Mouse (Mus musculus) thymus, postnatal 14 days (tissue): ENCODE measurements around the gene Ifi47.

Experiments
- DNase-seq: peaks from one replicate; pipeline ENCODE4 v3.0.0; 2021

Gene Ifi47

DNA sequence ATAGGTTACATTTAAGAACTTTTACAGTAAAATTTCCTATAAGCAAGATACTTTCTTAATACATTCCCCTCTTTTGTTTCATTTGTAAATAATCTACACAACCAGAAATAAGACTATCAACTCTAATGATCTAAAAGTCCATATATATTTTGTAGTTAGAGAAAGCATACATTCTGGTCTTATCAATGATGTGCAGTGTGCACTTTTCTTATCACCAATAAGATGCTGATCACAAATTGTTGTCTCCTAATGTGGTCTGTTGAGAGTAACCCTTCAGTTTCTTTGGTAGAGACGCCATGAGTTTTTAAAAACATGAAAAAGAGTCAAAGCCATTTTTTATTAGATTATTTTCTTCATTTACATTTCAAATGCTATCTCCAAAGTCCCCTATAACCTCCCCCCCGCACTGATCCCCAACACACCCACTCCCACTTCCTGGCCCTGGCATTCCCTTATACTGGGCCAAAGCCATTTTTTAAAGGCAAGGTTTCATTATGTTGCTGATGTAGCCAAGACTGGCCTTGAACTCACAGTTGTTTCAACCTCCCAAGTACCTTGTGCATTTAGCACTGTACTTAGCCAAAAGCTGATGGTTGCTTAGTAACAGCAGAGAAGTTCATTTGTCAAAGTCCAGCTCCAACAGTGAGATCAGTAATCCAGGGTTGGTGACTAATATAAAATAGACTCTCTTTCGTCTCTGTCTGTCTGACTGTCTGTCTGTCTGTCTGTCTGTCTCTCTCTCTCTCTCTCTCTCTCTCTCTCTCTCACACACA lies 13.5 kb downstream of the Ifi47 start:
- DNase-seq = no peak

DNA sequence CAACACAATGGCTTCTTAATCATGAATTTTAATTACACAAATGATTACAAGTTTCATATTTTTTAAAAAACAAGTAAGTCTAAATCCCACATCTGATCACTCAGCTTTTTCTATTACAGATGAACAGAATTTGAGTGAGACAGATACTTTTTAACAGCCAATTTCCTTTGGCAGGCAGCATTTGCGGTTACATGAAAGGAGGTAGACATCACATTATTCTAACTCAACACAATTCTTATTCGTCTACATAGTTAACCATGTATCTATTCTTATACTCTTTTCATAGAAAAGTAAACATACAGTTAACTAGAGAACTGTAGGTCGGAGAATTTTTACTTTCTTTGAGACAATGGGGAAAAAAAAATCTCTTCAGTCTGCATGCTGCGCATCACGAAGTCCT lies 14.2 kb downstream of the Ifi47 start:
- no peak for DNase-seq

DNA sequence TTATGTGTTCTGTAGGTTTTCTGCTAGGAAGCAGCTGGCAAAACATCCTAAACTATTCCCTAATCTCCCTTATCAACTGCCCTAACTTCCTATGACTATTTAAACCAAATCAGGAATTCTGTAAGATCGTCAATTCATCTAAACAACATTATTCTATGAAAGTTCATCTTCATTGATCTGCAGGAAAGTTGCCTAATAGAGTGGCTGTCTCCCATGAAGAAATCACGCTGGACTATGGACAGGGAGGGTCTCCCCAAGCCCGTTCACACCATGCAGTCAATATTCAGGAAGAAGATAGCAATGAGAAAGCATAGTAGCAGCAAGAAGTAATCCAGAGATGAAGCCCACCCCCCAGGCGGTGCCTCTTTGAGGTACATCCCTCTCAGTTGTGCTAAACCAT lies 14.8 kb downstream of the Ifi47 start:
- DNase-seq = no peak

DNA sequence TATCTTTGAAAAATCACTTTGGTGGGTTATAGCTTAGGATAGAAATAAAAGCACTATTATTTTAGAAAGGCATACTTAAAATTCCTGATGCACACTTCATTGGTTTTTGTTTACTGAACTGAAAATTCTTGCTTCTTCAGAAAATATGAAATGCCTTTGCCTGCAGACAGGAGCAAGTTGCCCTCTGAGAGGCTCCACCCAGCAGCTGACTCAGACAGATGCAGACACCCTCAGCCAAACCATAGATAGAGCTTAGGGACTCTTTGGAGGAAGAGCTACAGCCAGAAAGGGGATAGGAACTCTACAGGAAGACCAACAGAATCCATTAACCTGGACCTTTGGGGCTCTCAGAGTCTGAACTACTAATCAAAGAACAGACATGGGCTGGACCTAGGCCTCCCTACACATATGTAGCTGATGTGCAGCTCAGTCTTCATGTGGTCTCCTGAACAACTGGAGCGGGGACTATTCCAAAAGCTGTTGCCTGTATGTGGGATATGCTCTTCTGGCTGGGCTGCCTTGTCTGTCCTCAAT lies 15.7 kb downstream of the Ifi47 start:
- no peak for DNase-seq

DNA sequence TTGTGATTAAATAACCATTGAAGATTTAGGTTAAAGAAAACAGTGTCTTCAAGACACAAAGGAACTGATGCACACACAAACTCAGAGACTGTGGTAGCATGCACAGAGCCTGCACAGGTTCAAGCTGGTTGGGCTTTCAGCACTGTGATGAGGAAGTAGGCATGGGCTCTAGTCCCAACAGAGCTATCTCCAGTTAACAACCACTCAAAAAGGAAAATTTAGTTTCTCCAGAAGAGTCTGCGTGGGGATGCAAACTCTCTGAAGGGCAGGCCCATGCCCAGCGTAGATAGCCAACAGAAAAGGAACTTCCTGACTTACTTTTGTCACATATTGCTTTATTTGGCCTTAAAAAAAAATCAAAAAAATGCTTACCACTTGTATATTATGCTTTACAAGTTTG lies 16.4 kb downstream of the Ifi47 start:
- no peak for DNase-seq

DNA sequence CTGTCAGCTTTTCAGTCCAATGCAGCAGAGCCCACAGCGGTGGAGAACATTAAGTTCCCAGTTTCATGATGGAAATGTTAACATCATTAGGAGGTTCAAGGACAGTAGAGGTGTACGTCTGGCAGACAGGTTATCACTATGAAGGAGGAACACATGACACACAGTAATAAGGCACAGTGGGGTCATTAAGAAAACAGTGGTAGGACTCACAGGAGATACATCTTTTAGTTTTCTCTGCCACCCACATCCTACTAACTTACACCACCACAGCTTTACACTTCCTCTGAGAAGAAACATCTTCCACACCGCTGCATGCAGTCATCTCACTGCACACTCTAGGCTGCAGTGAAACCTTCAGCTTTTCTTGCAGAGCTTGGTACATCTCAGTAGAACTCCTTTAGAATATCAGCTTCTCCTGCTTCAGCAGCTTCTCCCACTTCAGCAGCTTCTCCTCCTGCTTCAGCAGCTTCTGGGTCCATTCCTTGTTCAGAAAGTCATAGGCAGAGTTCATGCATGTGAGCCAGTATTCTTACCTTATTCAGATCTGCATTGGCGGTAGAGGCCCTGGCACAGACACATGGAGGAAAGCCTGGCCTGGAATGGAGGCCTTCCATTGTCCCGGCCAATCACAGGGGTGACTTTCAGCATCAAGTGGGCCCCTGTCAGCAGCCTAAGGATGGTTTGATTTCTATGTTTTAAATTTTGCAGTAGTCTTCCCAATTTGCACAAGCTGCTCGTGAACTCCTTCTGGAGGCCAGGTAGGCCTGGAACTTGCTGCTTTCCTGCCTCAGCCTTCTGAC lies 17.7 kb downstream of the Ifi47 start:
- DNase-seq = peak; percentile 69

DNA sequence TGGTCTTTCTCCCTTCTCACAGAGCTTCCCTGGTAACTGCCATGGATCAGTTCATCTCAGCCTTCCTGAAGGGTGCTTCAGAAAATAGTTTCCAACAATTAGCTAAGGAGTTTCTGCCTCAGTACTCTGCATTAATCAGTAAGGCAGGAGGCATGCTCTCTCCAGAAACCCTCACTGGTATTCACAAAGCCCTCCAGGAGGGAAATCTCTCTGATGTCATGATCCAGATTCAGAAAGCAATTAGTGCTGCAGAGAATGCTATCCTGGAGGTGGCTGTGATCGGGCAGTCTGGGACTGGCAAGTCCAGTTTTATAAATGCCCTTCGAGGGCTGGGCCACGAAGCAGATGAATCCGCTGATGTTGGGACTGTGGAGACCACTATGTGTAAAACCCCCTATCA lies 19.0 kb downstream of the Ifi47 start:
- DNase-seq = no peak

DNA sequence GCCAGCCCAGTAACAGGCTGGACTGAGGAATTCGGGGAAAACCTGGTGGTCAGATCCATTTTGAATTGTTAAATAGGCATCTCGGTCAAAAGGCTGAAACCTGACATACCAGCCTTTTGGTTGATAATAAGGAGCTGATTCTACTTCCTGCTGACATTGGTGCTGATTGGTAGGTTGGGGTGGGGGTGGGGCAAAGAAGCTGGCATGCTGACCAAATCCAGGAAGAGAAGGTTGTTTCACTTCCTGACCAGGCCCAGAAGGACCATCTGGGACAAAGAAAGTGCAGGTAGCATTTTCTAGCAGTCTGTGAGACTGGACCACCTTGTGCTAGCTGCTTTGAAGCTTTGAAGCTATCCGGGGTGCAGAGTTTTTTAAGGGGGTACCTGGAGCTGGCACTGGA lies 24.0 kb downstream of the Ifi47 start:
- no peak for DNase-seq

DNA sequence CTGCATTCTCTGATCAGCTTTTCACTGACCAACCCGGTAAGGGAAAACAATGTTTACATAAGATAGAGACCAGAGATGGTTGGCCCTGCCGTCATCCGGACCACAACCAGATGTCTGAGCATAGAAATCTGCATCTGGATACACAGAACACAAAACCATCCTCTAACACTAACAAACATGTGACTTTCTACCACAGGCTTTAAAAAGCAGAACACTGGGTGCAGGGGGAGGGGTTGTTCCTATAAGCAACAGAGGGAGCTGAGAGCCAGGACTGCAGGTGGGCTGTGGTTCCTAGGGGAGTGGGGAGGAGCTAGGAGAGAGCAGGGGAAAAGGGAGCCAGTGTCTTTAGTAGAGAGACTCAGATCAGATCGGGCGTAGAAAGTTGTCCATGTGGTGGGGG lies 25.1 kb downstream of the Ifi47 start:
- DNase-seq = peak; percentile 77

DNA sequence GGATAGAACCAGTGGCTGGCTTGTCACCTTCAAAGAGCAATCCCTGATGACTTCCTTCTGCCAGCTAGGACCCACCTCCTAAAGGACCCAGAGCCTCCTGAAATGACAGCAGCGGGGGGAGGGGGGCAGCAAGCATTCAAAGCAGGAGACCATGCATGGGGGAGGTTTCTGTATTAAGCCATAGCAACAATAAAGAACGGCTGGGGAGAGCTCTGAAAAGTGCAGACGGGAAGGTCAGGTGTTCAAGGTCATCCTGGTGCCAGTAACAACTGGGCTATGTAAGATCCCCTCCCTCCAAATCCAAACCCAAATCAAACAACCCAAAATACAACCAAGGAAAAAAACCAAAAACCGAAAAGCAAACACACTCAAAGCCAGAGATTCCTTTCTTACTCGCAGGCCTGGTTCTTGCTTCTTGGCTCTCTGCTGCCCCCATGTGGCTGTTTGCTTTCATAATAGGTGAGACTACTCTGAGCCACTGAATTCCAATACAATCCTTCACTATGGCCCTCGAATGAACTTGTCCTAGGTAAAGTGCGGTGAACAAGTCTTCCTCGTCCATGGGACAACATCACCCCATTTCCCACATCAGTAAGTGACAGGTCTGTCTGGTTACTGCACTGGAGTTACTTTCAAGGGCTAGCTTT lies 26.8 kb downstream of the Ifi47 start:
- DNase-seq = peak; percentile 93

DNA sequence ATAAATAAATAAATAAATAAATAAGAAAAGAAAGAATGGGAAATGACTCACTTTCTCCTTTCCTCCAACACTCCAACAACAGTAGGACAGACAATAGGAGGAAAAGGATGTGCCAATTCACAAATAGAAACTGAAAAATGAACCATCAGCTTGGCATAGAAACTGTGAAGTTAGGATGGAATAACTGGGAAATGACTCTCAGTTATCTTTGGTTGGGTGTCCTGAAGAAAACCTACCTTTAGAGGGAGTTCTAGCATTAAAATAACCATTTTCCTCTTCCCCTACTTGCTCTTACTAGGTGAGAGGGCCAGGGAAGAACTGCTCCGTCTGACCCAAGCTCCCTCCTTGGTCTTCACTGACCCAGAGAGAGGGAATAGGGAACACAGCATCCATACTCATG lies 29.4 kb downstream of the Ifi47 start:
- DNase-seq = no peak

DNA sequence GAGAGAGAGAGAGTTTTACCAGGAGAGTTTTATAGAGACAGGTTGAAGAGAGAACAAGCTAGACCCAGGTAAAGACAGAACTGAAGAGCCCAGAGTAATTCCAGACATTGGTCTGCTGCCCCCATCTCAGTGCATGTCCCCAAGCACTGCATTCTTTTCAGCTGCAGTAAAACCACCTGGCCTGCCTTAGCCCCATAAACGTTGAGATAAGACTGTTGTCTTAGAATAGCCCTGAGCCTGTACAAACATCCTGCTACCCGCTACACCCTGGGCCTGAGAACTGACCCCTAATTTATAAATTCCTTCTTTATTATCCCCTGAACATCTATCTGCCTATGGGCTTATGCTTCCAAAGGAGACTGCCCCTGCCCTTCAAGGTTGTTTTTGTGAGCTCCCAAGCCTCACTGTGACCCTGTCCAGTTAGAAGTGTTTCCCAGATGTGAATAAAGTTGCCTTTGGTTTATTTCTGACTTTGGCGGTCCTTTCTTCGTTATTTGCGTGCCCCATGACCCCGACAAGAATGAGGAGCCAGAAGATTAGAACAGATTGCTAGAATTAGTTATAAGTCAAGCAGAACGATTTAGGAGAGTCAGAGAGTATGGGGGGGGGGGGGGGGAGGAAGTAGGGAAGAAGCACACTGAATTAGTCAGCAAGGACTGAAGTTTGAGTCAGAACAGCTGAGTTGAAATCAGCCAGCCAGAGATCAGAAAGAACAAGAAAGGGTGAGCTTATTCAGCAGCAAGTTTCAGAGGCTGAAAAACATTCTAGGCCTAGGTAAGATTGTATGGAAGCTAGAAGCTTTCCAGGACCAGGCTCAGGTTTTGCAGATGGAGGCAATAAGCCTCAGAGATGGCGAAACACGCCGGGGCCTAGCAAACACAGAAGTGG lies 31.5 kb downstream of the Ifi47 start:
- DNase-seq = no peak

DNA sequence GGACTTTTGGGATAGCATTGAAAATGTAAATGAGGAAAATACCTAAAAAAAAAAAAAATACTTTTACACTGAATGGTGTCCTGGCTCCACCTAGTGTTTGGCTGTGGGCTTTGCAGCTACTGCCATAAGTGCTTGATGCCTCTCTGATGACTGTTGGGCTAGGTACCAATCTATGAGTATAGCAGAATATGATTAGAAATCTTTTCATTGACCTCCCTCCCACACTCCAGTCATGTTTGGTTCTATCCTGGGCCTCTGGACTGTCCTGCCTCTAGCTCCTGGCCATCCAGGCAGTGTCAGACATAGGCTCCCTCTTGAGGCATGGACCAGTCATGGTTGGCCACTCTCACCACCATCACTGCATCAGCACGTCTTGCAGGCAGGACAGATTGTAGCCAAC lies 32.4 kb downstream of the Ifi47 start:
- DNase-seq = peak; percentile 67

DNA sequence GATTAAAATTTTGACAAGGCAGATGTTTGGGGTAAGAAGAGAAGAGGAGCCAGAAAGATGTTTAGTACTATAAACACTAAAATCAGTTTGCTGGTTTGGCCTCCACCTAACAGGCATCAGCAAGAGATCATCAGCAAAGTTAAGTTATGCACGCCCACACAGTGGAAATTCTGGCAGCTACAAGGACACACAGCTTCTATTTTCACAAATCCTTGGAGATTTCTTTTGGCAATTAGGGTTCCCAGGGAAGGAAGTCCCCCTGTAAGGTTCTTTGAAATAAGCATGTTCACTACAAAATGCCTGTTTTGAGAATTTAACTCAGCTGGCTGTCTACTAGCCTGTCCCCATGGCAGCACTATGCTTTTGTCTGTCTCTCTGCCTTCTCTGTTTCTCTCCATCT lies 34.6 kb downstream of the Ifi47 start:
- DNase-seq = no peak

DNA sequence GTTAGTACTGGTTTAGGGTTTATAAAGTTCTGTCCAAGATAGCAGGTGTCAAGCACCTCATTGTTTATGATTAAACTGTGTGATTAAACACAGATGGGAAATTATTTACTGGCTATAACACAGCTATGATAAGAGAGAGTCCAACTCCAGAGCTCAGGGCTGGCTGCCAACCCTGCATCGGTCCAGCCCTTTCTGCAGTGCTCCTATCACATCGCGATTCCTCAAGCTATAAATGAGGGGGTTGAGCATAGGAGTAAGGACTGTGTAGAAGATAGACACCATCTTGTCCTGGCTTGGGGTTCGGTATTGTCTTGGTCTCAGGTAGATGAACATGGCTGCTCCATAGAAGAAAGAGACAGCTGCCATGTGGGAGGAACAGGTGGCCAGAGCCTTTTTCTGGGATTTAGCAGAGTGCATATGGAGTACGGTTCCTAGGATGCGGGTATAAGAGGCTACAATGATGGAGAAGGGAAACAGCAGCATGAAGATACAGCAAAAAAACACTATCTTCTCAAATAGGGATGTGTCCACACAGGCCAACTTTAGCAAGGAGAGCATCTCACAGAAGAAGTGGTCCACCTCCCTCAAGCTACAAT lies 36.3 kb downstream of the Ifi47 start:
- DNase-seq = no peak

DNA sequence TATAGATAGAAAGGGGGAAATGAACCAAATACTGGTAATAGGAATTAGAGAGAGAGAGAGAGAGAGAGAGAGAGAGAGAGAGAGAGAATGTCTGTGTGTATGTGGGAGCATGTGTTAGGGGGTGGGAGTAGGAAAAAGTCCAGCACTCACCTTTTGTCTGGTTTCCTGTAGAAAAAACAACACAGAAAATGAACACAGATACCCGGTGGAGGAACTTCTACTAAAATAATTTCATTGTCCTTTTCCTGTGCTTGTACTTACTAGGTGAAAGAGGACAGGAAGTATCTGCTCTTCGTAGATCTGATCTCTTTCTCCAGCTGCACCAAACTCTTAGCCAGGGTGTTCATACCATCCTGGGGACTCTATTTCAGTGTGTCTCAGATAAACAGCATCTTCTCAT lies 37.8 kb downstream of the Ifi47 start:
- DNase-seq = no peak

DNA sequence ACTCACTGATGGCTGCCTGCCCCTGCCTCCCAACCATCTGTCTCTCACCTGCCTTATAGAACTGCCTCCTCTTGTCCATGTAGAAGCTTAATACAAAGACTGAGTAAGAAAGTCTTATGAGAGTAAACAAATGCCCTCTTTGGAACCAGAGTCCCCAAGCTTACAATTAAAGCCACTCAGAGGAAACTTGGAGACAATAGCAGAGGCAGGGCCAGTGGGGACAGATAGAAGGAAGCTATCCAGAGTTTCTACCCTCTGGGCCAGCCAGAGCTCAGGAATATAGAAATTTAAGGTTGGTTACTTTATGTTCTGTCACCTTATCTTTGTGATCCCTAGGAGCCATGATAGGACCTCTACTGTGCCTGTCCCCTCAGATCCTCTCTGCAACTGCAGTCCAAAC lies 38.4 kb downstream of the Ifi47 start, which contains the start of gene Olfr1396:
TSS of gene Olfr1396 (minus strand) at position 101 of the 400 bp plus-strand sequence.
- DNase-seq = no peak

DNA sequence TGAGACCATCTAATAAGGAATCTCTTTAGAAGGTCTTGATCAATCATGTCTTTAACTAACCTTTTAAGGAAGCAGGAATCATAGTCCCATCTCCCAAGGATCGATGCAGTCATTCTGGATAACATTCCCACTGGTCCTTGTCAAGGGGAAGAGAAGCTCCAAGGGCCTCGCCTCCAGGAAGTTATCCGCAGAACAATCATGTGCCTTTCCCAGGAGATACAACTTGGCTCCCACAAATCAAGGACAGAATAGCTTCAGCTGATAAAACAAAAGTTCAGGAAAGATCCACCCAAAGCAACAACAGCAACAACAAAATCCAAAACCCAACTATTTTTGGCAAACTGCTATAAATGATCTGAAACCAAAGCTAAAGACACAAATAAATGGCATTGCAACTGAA lies 43.2 kb downstream of the Ifi47 start:
- DNase-seq = no peak

DNA sequence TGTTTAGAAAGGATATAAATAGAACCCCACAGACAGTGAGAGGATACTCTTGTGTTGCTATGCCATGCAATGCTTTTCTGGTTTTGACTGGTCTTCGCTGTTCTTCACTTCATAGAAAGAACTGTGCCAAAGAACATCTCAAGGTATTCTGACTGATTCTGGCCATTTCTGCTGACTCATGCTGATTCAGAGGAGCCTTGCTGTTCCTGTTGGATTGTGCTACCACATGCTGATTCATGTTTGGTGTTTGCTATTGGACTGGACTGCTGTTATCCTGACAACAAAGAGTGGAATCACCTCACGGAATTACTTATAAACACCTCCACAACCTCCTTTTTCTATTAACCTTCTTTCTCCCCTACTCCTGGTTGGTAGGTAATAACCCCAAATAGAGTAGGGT lies 47.8 kb downstream of the Ifi47 start:
- no peak for DNase-seq

DNA sequence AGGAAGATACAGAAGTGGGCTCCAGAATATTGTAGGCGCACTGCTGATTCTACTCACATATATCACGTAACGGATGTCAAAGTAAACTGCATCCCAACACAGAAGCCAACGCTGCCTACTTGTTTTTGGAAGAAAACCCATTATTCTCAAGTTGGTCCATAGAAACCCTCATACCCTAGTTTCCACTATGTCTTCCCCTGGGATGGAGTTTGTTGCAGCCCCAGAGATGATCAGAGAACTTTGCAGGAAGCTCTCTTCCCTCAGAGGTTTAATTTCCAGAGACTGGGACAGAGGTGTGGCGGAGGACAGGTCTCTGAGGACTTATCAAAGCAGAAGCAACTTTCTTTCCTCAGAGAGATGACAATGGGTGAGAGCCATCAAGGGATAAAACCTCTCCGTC lies 65.6 kb downstream of the Ifi47 start, which contains the start of gene Olfr1395:
TSS of gene Olfr1395 (plus strand) at position 301 of the 400 bp plus-strand sequence.
- no peak for DNase-seq
